Mouse (Mus musculus) lung, postnatal 14 days (tissue): Measurements from ENCODE around the gene Icosl.
A peak's percentile ranks its signal among the peaks of the same experiment; 100 is the strongest.
"Not testable (repeated sequence)": the region's sequence is repeated elsewhere in the genome, so short reads cannot be mapped to it uniquely, and the experiment has no call there.

Experiments
- DNase-seq: peaks from one replicate; pipeline ENCODE4 v3.0.0; 2021

Gene Icosl

DNA sequence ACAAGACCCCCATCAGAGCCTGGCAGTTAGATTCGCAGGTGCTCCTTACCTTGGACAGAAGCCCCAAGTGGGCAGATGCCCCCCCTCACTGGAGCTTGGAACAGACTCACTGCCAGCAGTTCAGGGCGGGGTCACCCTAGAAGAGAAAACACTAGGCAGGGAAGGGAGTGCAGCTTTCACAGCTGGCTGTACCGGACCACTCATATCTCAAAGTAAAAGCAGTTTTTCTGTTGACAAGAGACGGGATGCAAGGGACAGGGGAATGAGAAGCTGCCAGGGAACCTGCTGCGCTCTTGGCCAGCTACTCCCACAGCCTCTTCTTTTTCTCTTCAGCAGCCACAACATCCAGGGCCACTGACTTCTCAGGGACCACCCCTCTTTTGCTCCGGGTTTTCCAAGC lies 55.0 kb downstream of the Icosl start:
- DNase-seq = not testable (repeated sequence)

DNA sequence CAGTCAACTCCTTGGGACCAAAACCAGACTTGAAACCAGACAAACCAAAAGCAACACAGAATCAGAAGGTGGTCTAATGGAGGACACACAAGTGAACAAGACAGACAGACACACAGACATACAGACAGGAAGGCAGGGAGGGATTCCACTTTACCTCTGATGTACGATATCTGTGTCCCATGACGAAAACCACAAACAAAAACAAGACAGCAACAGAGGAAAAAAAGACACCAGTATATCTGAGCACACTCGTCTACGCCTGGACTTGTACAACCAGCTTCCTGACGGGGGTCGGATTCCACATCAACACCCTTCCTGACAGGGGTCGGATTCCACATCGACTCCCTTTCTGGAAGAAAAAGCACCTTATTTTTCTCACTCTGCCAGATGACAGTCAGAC lies 56.0 kb downstream of the Icosl start:
- not testable (repeated sequence) for DNase-seq

DNA sequence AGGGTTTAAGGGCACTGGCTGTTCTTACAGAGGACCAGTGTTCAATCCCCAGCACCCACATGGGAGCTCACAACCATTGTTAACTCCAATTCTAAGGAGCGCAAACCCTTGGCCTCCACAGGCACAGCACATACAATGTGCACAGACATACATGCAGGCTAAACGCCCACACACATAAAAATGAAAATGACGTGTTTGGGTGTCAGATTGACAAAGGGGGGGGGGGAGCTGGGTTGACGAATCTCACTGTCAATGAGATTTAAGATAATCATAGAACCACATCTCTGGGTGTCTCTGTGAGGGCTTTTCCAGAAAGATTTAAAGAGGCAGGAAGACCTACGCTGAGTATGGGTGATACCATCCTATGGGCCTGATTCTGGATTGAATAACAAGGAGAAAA lies 57.2 kb downstream of the Icosl start:
- DNase-seq = no peak

DNA sequence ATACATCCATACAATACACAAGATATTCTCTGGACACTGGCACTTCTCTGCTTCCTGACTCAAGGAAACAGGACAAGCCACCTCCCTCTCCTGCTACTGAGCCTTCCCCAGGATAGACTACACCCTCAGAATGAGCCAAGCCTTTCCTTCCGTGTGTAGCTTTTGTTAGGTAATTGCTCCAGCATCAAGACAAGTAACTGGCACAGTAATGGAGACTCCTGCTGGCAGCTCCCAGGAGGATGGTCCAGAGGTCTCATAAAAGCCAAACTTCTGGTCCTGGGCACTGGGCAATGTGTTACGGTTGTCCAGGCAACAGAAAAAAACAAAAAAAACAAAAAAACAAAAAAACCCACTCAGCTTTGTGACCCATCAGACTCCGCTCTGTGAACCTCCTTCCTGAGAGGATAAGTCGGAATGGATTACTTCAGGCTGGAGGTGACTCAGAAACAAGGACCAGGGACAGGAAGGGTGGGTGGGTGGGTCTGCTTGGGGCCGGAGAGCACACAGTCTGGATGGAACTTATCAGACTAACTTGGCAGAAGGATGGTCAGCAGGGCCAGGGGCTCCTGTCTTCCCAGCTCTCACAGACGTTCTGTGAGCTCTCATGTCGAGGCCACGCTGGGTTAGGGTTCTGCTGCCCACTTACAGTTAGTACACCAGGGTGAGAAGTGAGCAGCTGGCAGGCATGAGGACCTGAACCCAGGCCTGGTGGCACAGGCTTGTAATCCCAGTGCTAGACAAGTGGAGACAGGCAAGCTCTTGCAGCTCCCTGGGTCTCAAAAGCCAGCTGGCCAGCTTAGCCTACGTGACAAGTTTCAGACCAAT lies 58.2 kb downstream of the Icosl start:
- DNase-seq = no peak

DNA sequence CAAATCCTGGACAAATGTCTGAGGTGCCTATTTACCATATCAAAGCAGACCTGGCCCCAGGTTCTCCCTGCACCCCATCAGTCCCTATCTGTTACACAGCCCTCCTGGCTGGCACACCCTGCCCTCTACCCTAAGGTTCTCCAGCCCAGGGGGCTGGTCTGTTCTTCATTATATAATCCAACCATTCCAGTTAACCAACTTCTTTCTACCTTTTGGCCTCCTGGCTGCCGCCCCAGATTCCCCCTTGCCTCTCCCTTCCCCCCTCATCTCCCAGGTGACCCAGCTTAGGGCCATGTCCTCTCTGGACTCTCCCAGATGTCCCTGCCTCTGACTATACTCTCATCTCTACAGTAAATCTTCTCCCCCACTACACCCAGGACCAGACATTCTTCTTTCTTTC lies 58.8 kb downstream of the Icosl start:
- DNase-seq = no peak

DNA sequence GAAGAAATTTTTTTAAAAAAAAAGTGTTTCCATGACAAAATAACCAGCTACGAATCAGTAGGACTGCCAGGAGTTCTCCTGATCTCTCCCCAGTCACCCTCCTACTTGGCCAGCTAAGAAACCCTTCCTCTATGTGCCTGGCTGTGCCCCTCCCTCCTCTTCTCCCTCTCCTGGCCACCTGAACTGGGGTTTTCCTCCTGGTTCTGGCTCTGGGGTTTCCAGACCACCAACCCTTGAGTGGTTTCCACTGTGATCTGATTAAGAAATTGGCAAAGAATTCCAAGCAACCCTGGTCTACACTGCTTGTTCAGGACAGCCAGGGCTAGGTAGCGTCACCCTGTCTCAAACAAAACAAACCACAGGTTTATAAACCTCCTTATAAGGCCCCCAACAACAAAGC lies 59.5 kb downstream of the Icosl start:
- no peak for DNase-seq

DNA sequence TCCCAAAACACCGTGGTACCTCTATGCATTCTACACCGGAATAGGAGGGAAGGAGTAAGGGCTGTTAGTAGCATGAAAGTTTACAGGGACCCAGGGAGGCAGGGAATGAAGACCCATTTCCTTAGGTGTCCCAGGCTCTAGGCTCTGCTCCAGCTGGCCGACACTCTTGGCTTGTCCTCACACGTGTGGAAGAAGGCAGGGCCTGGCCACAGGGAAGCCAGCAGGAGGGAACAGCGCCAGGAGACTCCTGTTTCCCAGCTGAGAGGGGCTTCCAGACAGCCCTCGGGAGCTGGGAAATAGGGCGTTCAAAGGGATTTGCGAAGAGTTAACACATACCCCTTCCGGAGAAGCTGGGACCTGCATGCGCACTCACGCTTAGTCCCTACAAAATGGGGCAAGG lies 60.3 kb downstream of the Icosl start:
- DNase-seq = peak; percentile 44

DNA sequence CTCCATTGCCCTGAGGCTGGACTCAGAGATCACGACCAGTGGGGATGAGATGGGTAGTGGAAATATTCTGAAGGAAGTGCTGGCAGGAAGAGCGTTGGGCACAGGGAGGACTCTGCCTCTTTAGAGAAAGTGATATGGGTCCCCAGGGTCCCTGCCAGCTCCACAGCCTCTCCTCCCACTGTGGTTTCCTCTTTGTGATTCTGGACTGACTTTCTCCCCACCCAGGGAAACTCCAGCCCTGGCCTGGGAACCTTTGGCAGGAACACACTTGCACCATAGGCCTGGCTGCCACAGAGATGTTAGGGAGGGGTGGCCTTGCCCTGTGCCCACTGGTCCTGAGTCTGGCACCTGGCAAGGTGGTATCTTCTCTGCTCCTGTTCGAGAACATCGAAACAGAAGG lies 60.9 kb downstream of the Icosl start:
- no peak for DNase-seq
